Mouse (Mus musculus) T-helper 17 cell (primary cell): ENCODE results near the gene Gm3164.
"Not testable (repeated sequence)": the region's sequence is repeated elsewhere in the genome, so short reads cannot be mapped to it uniquely, and the experiment has no call there.

ENCODE experiments used
- in situ Hi-C, 2 experiments: fragments of 300-600 bp; cut with MboI, MseI; formaldehyde crosslinking; loops; 1 replicate in 1 of 2; 2 replicates in 1 of 2; pipeline ENCODE4 v1.15.1; 2025; ENCODE audit warnings: high pct_unique_total_duplicates in 2 of 2

Gene Gm3164

DNA sequence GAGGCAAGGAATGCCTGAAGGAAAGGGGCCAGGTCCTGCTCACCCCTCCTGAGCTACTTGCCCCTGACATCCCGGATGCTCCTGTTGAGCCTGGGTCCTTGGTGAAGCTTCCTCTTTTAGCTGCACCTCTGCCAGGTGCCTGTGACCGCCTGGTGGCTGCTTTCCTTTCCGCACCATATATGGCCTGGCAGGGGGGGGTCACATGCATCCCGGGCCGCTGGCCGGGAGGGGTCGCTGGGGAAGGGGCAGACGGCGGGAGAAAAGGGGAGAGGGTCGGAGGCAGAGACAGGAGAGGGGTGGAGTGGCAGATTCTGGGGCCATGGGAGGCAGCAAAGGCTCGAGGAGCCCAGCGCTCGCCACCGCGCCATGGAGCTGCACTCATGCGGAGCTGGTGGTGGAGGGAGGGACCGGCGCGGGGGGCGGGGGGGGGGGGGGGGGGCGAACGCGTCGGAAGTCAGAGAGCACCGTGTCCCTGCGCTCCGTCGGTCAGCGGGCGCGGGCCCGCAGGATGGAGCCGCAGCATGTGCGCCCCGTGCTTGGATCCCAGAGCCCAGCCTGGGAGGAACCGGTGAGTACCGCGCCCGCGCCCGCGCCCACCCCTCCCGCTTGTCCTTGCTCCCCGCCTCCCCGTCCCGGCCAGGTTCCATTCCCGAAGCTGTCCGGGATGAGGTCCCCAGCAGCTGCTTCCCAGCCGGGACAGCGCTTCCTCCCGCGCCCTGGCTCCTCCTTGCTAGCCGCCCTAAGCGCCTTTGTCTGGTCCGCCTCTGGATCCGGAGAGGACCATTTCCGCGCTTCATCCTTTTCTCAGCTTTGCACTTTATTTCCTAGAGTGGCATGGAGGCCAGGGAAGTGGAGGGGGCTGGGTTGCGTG lies at the start of gene Gm3164:
Gm3164 (plus strand) TSS at position 484 of the 871 bp plus-strand sequence.
- in situ Hi-C loops = loop anchor here in 1 of 2 experiments (10.0 kb wide), 1 partner anchor 80 kb away; no protein-coding TSS in a partner anchor

- in situ Hi-C loops = not testable (repeated sequence)
Observed at GRCm38 (mm10) chr14:4368991-4369390, 46.3 kb upstream of the Gm3164 start.

DNA sequence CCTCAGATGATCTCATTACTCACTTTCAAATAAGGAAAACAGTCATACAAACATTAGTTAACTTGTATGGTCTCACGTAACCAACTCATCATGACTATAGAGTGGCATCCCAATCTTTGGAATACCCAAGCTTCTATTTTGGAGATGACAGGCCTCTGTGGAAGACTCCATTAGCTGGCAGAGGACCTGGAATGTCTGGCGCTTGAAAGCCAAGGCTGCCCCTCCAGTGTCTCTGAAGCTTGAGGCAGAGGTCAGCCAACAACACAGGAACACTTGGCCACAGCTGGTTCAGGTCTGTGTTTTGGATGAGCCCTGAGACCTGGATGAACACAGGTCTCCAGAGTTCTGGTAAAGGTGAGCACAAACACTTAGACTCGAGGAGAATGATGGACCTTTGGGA lies 45.6 kb upstream of the Gm3164 start:
- in situ Hi-C loops = not testable (repeated sequence)

- in situ Hi-C loops = not testable (repeated sequence)
Observed at GRCm38 (mm10) chr14:4377871-4378270, 37.4 kb upstream of the Gm3164 start.

DNA sequence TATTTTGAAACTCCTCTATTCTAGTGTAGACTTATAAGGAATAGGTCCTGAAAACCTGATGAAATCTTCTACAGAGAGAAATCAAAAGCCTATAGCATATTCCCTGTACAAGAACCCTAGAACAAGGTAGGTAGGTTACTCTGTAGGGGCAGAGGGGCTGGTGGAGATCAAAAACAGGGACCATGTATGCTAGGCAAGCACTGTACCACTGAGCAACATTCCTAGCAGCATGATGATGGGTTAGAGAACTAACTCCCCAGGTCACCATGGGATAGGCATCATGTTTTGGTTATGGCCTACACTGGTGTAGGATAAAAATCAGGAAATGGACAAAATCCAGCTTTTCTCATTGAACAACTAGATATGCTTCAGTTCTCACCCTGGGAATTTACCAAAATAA lies 29.6 kb upstream of the Gm3164 start:
- in situ Hi-C loops = not testable (repeated sequence)

- in situ Hi-C loops = not testable (repeated sequence)
Observed at GRCm38 (mm10) chr14:4392841-4393530, 22.3 kb upstream of the Gm3164 start.

DNA sequence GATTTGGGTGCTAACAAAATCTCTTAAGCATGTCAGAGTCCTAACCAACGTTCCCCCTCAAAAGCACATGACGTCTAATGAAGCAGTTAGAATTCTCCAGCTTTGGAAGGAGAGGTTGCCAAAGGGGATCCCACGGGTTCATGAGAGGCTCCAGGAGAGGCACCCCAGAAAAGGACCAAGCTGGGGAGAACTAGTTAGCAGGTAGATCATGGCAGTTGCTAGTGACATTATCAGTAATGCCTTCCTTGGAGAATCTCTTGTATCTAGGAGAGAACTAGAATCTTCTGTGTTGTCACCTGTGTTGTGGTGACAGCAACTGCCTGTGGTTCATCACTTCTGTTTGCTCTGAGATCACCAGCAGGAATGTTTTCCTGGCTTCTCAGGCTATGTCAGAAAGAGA lies 18.0 kb upstream of the Gm3164 start, which contains the start of gene Gm3159:
Gm3159 (plus strand) TSS at position 301 of the 400 bp plus-strand sequence.
- in situ Hi-C loops = loop anchor here in 1 of 2 experiments (5.0 kb wide), 2 partner anchors 440 to 1660 kb away; partner anchors contain the start of genes Gm3269 and Gm6337

- in situ Hi-C loops = loop anchor here in 1 of 2 experiments (5.0 kb wide), 2 partner anchors 439 to 1659 kb away; partner anchors contain the start of genes Gm3269 and Gm6337
Observed at GRCm38 (mm10) chr14:4398624-4399023, 16.6 kb upstream of the Gm3164 start.

DNA sequence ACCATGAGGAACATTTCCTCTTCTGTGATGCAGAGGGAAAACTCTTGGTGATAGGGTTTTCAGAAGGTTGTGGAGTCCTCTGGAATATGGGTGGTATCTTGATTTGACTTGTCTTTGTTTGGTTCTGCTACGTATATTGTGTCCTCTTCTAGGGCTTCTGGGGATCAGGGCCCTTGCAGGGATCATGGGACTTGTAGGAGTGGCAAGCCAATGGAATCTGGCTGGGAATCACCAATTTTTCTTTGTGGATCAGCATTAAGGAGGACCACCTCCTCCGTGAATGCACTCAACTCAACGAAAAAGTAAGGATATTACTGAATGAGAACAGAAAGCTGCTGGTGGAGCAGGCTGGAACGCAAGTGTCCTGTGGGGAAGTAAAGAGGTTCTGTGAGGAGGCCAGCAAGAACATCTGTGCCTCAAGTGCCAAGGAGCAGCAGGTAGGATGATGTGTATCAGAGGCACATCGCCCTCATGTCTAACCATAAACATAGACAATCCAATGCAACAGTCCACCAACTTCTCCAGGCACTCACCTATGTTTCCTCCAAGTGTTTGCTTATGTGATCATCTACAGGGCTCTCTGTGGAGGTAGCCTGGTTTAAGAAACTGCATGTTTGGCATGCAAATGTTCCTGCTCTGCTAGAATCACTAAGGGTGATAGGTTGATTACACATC lies 15.0 kb upstream of the Gm3164 start:
- in situ Hi-C loops = not testable (repeated sequence)

DNA sequence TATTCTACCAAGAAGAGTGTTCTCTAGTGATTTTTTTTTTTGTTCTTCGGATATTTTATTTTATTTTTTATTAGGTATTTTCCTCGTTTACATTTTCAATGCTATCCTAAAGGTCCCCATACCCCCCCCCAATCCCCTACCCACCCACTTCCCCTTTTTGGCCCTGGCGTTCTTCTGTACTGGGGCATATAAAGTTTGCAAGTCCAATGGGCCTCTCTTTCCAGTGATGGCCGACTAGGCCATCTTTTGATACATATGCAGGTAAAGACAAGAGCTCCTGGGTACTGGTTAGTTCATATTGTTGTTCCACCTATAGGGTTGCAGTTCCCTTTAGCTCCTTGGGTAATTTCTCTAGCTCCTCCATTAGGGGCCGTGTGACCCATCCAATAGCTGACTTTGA lies 14.0 kb upstream of the Gm3164 start:
- in situ Hi-C loops = not testable (repeated sequence)

DNA sequence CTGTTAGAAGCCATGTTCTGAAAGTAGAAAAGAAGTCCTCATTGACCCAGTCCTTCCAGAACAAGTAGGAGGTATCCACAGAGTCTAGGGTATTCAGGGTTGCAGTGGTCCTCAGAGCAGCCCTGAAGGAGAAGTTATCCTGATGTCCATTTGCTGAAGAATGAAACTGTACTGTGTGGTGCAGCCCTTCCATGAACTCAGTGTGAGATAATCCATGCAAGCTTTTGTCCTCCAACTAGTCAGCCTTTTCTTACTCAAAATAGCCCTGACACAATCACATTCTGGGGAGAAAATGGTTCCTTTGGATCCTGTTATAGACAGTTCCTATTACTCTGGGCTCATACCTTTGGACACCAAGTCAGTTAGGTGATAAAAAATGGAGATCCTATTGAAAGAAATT lies 11.4 kb upstream of the Gm3164 start:
- in situ Hi-C loops = not testable (repeated sequence)

DNA sequence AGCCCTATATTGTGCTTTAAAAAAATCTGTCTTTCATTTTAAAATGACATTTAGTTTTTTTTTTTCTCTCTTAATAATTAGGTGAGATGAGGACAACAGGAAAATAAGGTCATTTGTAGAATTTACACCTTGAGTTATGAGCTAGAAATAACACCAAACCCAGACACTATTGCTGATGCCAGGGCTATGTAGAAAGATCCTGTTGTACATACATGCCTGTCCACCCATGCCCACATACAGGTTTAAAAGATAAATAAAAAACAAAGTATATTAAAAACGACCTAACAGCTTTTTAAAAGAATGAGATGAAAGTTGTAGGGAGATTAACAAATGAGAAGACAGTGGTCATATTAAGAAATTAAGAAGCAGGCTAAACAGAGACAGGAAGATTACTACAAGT lies 5.3 kb upstream of the Gm3164 start:
- in situ Hi-C loops = loop anchor here in 1 of 2 experiments (10.0 kb wide), 1 partner anchor 85 kb away; no protein-coding TSS in a partner anchor

DNA sequence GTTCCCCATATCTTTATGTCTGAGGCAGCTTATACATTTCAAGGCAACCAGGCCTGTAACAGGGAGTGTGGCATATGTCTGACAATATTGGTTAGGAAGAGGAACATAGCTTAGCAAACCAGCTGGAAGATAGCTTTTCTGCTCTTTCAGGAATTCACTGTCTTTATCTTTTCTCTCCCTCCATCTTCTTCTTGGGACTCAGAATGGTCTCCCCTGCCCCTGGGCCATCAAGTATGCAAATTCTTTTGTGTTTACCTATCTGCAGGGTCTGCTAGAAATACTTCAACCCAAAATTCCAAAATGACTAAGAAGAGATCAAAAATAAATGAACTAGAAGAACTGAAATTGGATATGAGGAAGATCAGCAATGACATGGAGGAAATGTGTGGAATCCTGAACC lies 15.4 kb downstream of the Gm3164 start, which contains the start of gene Gm3173:
Gm3173 (plus strand) TSS at position 301 of the 400 bp plus-strand sequence.
- in situ Hi-C loops = not testable (repeated sequence)

DNA sequence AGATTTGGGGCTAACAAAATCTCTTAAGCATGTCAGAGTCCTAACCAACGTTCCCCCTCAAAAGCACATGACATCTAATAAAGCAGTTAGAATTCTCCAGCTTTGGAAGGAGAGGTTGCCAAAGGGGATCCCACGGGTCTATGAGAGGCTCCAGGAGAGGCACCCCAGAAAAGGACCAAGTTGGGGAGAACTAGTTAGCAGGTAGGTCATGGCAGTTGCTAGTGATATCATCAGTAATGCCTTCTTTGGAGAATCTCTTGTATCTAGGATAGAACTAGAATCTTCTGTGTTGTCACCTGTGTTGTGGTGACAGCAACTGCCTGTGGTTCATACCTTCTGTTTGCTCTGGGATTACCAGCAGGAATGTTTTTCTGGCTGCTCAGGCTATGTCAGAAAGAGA lies 66.2 kb downstream of the Gm3164 start, which contains the start of gene Gm3182:
Gm3182 (plus strand) TSS at position 301 of the 400 bp plus-strand sequence.
- in situ Hi-C loops = loop anchor here in 1 of 2 experiments (25.0 kb wide), 1 partner anchor 231 kb away; the partner anchor contains the start of gene Gm7876
